Mouse (Mus musculus) hindlimb bud, embryonic 11.5 days (tissue): ENCODE measurements around the gene Pcdh9.

Experiments
- DNase-seq: peaks from one replicate; pipeline ENCODE4 v3.0.0-alpha.2; 2012; ENCODE audit warnings: low read depth, low spot score; ENCODE audit errors: extremely low spot score

Pcdh9 gene

GRCm38 (mm10) chr14:93817591-93817990 is 72.9 kb downstream of the Pcdh9 start:
- no peak for DNase-seq

GRCm38 (mm10) chr14:93794530-93794929 is 95.9 kb downstream of the Pcdh9 start:
- DNase-seq = no peak

DNA sequence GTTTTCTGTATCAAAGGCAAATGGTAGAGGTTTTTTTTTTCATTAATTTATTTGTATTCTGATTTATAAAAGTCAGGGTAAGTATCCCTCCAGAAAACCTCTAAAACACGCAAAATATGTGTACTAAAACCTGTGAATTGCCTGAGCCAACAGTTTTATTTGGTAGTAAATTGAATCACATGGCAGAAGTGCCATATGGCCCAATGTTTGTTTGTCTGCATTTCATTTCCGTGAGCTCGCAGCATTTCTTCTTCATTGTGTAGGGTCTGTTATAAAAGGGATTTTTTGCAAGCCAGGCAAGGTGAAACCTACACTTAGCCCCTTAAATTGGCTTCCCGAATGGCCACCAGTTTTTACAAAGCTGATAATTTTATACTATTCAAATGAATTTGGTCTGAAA is 104.2 kb downstream of the Pcdh9 start:
- no peak for DNase-seq

- no peak for DNase-seq
Observed at GRCm38 (mm10) chr14:93785031-93785430, 105.4 kb downstream of the Pcdh9 start.

GRCm38 (mm10) chr14:93762855-93763254 is 127.6 kb downstream of the Pcdh9 start:
- no peak for DNase-seq

DNA sequence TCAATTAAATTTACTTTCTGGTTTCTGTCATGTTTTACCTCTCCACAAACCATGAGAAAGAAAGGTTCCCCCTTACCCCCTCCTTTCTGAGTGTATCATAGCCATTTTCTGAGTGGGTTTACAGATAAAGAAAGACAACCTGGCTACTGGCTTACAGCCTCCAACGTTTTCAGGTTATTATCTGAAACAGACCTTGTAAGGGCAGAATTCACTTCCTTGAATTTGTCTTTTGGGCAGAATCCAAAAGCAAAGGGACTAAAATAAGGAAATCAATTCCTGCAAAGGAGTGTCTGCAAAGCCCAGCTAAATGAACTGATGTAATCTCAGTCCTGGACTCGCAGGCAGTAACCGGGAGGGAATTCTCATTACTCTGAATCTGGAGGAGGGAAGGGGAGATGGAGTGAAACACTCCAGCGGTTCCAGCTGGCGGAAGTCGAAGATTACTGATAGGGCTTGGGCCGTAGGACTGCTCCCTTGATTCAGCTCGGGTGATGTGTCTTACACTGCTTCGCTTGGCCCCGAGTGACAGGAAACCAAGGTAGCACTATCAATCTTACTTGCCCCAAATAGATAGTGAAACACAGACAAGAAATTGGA is 156.3 kb downstream of the Pcdh9 start:
- no peak for DNase-seq

DNA sequence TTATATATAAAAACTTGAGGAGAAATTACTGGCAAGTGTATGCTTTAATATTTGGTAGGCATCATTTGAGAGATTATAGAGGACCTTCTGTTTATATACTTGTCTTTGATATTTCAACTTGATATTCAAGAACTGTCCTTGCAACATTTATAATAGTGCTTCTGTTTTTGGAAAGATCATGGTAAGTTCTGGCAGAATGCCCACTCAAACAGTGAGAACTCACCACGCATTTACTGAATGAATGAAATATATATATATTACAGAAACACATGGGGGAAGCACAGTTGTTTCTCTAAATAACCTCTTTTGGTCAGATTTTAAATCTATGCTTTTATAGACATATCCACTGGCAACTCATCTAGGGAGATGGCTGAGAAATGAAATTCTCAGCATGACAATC is 164.7 kb downstream of the Pcdh9 start:
- no peak for DNase-seq

DNA sequence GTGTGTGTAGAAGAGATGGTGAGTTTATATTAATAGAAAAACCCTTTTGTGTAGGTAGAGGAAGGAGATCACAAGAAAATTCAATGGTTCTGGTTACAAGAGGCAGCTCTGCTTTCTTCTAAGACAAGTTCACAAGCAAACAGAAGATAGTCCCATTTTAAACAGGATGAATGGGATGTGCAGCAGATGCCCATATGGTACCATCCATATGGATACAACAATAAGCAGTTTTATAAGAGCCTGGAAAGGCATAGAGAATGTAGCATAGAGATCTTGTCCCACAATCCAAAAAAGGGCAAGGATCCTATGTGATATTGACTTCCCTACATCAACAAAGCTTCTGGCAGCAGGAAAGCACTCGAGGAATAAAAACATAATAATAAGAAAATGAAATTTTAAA is 171.3 kb downstream of the Pcdh9 start:
- DNase-seq = no peak

DNA sequence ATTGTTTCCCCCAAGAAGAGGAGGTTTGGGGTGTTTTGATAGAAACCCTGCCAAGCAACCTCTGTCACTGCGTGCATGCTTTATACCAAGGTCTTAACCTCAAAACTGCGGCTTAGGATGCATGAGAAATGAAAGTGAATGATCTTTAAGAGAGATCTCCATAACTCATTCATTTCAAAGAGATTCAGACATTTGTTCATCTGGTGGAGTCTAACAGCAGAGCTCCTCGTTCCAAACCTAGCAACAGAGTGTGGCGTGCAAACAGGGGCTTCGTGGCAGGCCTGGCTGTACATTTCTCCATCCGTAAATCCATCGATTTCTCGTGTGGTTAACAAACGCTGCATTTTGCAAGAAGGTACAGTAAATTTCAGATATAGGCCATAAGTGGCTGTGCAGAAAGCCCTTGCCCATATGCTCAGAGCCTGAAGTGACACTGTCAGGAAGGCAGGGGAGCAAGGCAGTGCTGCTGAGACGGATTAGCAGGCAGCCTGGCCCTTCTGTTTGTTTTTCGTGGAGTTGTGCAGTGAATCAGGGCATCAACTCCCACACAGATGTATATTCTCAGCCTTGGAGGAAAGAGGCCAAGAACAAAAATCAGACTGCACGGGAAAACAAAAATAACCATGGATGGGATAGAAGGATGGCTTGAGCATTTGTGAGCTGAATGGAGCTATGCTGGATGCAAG is 177.1 kb downstream of the Pcdh9 start:
- no peak for DNase-seq

DNA sequence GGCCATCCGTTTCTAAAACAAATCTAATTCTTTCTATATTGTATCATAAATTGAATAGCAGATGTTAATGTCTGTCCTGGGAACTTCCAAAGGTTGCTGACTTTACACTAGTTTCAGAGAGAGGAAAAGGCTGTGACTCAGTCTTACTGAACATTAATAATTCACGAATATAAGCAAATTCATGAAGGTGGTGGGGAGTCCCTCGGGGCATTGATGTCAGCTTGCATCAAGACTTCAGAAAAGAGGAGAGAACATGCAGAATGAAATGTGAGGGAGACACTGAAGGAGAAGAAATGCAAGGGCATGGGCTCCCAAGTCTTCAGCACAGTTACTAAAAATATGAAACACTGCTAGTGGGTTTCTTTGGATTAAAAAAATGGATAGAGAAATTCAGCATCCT is 181.8 kb downstream of the Pcdh9 start:
- no peak for DNase-seq

DNA sequence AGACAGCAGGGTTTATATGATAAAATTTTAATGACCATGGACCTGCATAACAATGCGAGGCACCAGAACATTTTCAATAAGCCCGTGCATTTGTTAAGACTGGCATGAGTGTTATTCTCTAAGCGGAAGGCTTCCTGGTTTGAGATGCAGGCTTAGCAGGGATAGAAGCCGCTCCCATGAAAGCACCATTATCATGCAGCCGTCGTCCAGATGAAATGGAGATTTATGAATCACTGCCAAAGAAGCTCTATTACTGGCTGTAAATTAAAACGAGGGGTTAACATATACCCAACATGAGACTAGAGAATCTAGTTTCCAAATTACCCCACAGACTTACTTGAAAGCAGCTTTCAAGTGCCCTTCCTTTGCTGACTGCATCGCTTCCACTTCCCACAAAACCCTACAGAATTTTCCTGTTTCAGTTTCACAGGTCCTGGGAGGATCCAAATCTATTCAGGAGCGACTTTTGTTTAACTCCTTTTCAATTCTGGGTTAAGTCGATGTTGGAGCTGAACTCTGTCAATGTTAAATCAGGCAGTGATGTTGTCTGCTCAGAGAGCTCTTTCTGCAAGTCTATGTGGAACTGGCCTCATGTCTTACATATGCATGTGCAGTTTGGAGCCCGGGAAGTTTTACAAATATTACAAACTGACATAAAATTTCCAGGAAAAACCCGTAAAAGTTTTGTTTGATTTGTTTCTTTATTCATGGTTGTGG is 188.9 kb downstream of the Pcdh9 start:
- no peak for DNase-seq

- no peak for DNase-seq
Observed at GRCm38 (mm10) chr14:93700916-93701315, 189.6 kb downstream of the Pcdh9 start.

- DNase-seq = no peak
Observed at GRCm38 (mm10) chr14:93684641-93685040, 205.8 kb downstream of the Pcdh9 start.

DNA sequence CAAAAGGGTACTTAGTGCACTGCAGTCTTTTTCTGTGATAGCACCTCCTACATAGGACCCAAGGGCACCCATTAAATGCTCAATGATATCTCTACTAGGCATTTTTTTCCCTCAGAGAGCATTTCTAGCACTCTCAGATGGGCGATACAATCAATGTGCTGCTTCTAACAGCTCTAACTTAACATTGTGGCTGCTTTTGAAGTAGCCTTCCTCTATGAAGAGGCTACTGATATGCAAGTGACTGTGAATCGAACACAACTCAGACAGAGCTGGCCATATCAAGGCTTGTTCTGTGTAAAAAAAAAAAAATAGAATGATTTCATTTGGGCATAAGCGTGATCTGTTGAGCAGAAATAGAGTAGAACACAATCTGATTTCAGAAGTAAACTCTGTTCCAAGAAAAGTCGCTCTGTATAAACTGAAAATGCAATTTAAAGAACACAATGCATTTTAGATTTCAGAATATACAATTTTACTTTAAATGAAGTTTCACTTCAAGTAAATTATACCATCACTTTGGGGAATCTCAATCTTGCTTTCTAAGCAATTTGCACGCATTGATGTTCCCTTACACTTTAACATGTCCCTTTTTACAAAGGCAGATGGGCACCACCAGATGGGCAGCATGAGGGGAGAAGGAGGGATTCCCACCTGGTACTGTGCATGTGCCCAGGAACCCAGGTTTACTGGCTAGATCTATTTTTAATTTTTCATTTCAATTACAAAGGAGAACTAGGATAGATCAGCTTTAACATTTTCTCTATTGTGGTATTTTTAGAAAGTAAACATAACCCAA is 215.0 kb downstream of the Pcdh9 start:
- no peak for DNase-seq

DNA sequence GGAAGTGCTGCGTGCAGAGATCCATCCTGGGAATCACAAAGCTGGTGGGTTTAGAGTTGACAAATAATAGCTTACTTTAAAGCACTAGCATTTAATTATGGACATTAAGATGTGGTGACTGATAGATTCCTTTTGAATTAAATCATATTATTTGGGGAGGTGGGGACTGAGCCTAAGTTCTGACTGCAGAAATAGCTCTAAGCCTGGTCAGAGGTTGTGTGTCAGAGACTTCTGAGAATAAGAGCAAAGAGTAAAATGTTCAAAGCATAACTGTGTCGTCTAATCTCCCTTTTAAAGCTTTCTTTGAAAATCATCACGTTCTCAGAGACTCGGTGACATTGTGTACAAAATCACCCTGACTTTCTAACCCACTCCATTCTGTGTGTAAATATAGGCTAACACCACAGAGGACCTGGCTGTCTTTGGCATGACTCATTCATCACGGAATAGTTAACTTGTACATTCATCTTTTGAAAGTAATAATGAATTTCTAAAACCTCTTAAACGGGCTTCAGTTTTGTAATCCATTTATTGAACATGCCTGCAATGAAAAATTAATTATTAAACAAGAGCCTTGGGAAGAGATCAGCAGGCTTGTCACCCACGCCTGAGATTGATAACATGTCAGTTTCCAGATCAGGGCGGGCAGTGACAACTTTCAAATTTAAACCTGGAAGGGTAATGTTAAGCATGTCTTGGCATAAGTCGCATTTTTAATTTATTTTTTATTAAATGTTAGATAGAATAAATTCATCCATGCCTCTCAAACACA is 236.3 kb downstream of the Pcdh9 start:
- no peak for DNase-seq

GRCm38 (mm10) chr14:93627241-93627640 is 263.2 kb downstream of the Pcdh9 start:
- no peak for DNase-seq

- DNase-seq = no peak
Observed at GRCm38 (mm10) chr14:93624144-93624543, 266.3 kb downstream of the Pcdh9 start.

- no peak for DNase-seq
Observed at GRCm38 (mm10) chr14:93621211-93621610, 269.3 kb downstream of the Pcdh9 start.

GRCm38 (mm10) chr14:93607546-93607945 is 282.9 kb downstream of the Pcdh9 start:
- DNase-seq = no peak

- no peak for DNase-seq
Observed at GRCm38 (mm10) chr14:93599997-93600396, 290.5 kb downstream of the Pcdh9 start.
